Mouse (Mus musculus): ENCODE results near the gene Tcf3.

DNA sequence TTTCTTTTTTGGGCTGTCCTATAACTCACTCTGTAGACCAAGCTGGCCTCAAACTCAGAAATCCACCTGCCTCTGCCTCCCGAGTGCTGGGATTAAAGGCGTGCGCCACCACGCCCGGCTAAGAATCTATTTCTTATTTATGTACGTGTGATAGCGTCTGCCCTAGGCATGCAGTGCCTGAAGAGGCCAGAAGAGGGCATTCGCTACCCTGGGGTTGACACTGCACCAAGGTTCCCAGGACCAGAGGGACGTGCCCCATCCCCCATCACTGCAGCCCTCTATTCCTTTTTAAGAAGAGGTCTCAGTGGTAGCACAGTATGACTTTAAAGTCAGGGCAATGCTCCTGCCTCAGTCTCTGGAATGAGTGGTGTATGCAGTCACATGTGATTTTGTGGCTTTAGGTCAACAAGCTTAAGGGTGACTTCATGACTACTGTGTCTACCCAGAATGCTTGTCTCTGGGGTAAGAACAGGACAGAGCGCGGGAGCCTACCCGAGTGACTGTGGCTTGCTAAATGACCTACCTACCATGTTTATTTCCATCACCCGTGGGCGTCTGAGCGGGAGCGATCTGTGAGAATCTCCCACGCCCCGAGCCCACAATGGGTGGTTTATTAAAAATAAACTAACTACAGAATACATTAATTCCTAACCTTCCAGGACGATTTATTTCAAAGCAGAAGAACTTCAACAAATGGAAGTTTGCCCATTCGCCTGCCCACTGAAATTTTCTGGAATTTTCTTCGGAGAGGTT lies 63.3 kb downstream of the Tcf3 start:
- no peak for TF ChIP-seq MAZ (IDR thresholded peaks at IDR 0.05; ENCODE audit: low read depth, low read length)
- no peak for TF ChIP-seq PAX5 (IDR thresholded peaks at IDR 0.05; ENCODE audit: low read length)
- TF ChIP-seq JUND (conservative IDR thresholded peaks at IDR 0.05; ENCODE audit: low read depth, low read length): no peak
- no peak for TF ChIP-seq POLR2A (IDR thresholded peaks at IDR 0.05; ENCODE audit: low read depth, low read length)
- TF ChIP-seq TBP (conservative IDR thresholded peaks at IDR 0.05; ENCODE audit: low read depth, low read length): no peak
- no peak for TF ChIP-seq HCFC1 (IDR thresholded peaks at IDR 0.05; ENCODE audit: low read depth, low read length)
- TF ChIP-seq CTCF (conservative IDR thresholded peaks at IDR 0.05 in 1 of 2, IDR thresholded peaks at IDR 0.05 in 1 of 2; ENCODE audit: low read depth in 2 of 2, low read length in 2 of 2): peak; percentile 41 to 56; a peak in 3 of 4 replicates

All from CH12.LX (cell line).